Mouse (Mus musculus) gastrocnemius, adult 18-20 months (tissue): ENCODE data around the gene Ifitm6. TPM values are rescaled to one million over a fixed set of nuclear protein-coding genes. Genes with fewer than 3 reads are reported as not detected.
A peak's percentile ranks its signal among the peaks of the same experiment; 100 is the strongest.
"Not testable (repeated sequence)": the region's sequence is repeated elsewhere in the genome, so short reads cannot be mapped to it uniquely, and the experiment has no call there.

Experiments
- DNase-seq: peaks from one replicate; pipeline ENCODE4 v3.0.0; 2021; ENCODE audit warnings: low spot score
- long read RNA-seq, 2 experiments: library from polyadenylated mRNA; stranded (forward); transcript quantifications; one replicate each; pipeline ENCODE4 v2.0.0; 2021
- total RNA-seq, 2 experiments: library from RNA; stranded (reverse); gene quantifications; 2 replicates each; pipeline ENCODE4 v1.2.3; 2021

Ifitm6 gene
- not detected for total RNA-seq
- long read RNA-seq, experiment 1: 0 reads
- long read RNA-seq, experiment 2: 0 reads

GRCm38 (mm10) chr7:141017824-141018223, at the start of gene Ifitm6:
TSS of gene Ifitm6 (minus strand) at chr7:141017924.
- DNase-seq: not testable (repeated sequence)

DNA sequence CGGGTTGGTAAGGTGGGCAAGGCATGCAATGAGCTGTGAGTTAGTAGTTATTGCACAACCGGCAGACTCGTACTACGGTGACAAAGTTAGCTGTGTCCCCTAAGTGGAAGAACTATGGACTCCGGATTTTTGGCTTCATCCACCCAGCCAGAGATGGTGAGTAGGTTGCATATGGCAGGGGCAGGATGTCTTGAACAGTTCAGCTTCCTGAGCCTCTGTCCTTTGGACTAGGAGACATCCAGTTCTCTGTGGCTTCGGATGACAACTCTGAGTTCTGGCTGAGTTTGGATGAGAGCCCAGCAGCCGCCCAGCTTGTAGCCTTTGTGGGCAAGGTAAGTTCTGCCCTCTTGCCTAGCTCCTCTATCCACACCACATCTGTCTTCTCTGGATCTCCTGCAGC, 46.9 kb upstream of the Ifitm6 start:
- no peak for DNase-seq

- DNase-seq: no peak
Measured at GRCm38 (mm10) chr7:141064175-141064574, 46.5 kb upstream of the Ifitm6 start.

DNA sequence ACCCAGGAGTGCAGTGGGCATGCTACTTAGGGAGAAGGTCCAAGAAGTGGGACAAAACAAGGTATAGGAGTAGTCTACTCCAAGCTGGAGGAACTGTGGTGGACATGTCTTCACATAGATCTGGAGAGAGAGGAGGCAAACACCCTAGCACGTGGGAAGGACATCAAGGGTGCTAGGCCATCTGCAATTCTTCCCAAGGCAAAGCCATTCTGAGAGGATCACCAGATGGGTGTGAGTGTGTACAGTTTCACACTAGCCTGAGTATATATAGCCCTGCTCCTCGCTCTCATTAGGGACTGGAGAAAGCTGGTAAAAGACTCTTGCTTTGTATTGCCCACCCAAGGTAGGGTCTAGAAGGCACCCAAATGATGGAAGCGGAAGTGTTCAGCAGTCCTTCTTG, 45.6 kb upstream of the Ifitm6 start:
- no peak for DNase-seq

GRCm38 (mm10) chr7:141062525-141062924, 44.8 kb upstream of the Ifitm6 start:
- DNase-seq: no peak

- DNase-seq: no peak
Measured at GRCm38 (mm10) chr7:141061269-141061692, 43.6 kb upstream of the Ifitm6 start.

DNA sequence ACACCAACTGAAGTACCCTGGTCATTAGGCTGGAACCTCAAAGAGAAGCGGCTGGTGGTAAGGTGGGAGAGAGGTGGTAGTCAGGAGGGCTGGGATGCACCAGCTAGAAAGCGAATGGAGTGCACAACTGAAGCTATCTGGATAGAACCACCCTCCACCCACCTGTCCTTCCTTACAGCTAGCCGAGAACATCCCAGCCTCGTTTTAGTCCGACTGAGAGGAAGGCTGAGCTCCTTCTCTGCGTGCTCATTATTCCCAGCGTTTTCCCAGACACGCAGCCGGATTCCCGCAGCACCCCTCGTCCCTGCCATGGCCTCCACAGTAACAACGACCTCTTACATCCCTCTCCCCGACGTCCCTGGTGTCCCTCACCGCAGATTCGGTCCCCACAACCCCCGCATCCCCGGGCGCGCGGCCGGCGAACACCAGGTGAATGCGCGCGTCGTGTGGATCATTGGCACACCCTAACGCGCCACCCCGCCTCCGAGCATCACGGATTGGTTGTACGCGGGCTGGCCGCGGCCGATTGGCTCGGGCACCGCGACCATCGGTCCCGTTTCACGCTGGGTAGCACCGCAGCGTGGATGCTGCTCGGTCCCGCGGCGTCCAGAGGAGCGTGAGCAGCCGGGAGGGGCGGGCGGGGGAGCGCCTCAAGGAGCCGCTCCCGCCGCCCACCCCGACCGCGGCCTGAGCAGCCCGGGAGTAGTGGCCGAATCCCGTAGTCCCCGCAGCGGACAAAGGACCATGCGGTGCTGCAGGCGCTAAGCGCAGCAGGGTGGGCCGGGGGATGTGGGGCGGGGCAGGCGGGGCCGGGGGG, 42.9 kb upstream of the Ifitm6 start, which contains the start of gene B4galnt4:
B4galnt4 (plus strand) TSS at position 679 of the 817 bp plus-strand sequence.
- peak; percentile 27 for DNase-seq

DNA sequence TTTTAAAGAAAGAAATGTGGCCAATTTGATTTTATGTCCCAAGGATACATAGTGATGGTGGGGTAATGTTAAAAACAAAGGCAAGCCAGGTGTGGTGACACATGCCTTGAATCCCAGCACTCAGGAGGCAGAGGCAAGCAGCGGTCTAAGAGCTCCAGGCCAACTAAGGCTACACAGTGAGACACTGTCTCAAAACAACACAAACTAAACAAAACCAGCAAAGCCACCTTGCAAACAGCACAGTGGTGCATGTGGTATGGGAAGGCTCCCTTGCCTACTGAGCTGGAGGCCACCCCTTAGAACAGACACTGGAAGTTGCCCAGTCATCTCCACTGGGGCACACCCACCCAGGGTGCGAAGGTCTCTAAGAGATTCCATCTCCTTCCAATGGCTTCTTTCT, 42.2 kb upstream of the Ifitm6 start:
- DNase-seq: no peak

GRCm38 (mm10) chr7:141058601-141059341, 41.0 kb upstream of the Ifitm6 start:
- no peak for DNase-seq

GRCm38 (mm10) chr7:141057541-141057940, 39.8 kb upstream of the Ifitm6 start:
- DNase-seq: no peak

- DNase-seq: no peak
Measured at GRCm38 (mm10) chr7:141056976-141057375, 39.3 kb upstream of the Ifitm6 start.

DNA sequence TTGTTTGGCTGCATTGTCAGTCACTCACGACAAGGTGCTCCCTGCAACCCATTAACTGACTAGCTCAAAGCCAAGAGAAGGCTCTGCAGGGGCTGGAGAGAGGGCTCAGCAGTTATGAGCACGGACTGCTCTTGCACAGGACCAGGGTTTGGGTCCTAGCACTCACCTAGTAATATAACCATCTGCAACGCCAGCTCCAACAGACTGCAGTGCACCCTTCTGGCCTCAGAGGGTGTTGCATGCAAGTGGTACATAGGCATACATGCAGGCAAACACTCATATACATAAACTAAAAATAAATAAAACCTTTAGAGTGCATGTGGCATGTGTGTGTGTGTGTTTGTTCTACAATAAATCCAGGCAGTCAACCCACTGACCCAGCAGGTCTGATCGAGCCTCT, 38.1 kb upstream of the Ifitm6 start:
- DNase-seq: no peak

DNA sequence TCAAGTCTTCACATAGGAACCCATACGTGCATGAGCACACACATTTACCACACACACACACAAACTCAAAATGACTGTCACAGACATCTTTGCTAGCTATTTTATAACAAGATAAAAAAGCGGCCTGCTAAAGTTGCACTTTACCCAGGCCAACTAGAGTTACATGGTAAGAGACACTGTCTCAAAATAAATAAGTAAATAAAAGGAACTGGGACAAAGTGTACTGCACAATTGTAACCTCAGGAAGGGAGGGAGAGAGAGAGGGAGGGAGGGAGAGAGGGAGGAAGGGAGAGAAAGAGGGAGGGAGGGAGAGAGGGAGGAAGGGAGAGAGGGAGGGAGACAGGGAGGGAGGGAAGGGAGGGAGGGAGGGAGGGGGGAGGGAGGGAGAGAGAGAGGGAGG, 34.7 kb upstream of the Ifitm6 start:
- DNase-seq: no peak

GRCm38 (mm10) chr7:141052016-141052415, 34.3 kb upstream of the Ifitm6 start:
- DNase-seq: no peak

GRCm38 (mm10) chr7:141051060-141051685, 33.4 kb upstream of the Ifitm6 start:
- DNase-seq: no peak

DNA sequence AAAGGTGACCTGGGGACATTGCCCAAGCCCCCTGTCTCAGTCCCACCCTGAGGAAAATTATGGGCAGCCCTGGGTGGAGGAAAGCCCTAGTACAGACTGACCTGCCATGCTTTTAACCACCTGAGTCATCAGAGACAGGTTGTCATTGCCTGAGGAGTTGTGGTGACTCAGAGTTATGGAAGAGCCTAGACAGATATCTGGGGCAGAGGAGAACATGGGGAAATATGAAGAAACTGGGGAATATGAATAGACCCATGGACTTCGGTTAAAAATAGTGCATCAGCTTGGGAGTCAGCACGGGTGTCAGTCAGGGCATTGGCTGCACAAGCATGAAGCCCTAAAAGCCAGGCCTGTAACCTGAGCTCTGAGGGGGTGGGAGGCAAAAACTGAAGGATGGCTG, 31.6 kb upstream of the Ifitm6 start:
- no peak for DNase-seq

GRCm38 (mm10) chr7:141048226-141049218, 30.8 kb upstream of the Ifitm6 start:
- peak; percentile 93 for DNase-seq

GRCm38 (mm10) chr7:141047581-141048225, 30.0 kb upstream of the Ifitm6 start:
- DNase-seq: peak; percentile 89

DNA sequence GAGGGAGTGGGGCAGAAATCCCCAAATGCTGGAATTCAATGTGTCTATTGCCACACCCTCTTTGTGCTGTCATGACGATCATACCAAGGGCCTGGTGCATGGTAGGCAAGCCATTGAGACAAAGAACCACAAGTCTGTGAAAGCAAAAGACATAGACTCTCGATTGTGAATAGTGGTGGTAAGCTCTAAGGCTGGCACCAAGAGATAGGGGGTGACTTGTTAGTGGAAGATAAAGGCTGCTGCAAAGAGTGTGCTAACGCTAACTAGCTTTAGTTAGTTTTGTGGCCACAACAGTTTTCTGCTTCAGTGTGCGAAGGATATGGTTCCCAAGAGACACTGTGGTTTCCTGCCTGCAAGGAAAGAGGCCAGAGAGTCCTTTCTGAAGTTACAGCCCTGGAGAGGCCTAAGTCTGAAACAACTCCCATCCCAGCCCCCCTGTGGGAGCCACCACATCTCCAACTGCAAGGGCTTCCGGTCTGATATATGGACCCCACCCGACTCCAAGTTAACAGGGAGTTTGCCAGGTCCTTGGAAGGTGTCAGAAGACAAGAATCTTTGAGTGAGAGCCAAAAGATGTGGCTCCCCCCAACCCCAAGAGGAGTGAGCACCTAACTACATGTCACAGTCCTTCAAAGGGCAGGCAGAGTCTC, 29.3 kb upstream of the Ifitm6 start:
- DNase-seq: peak; percentile 53

DNA sequence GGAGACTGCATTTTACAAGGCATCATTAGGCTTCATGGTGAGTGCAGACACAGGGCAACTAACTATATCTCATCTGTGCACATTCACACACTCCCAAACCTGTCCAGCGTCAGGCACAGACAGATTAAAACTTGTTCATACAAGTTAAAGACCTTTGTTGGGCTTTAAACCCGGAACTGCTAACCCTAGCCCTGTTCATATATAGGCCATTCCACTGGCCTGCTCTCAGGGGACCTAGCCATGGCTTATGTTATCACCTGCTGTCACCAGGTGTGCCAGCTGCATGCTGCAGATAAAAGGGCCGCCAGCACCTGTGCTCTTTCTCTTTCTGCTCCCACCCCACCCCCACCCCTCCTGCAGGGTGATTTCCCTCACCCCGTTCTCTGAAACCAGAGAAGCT, 24.8 kb upstream of the Ifitm6 start:
- no peak for DNase-seq
